13 mouse cellular contexts compared by ENCODE assay signal in genomic region chr5:114157236-114157635, GRCm38 (mm10).
"Had no signal": no experiment of that assay in that cellular context is flagged by ENCODE, and none has a peak within 500 bp of the region (broad histone marks: within the 10 kb centered on the region; RNA-seq: fewer than 3 reads in every experiment).

No protein-coding gene starts in this region.

- H3K9me3 ChIP-seq: limb, embryonic 12.5 days; liver, embryonic 13.5 days; midbrain, embryonic 10.5 days had no signal

- H3K4me2 ChIP-seq: limb, embryonic 12.5 days; liver, embryonic 13.5 days had no signal

- H3K27ac ChIP-seq: kidney, postnatal 0 days; limb, embryonic 12.5 days; liver, embryonic 13.5 days; midbrain, embryonic 10.5 days had no signal

- H3K36me3 ChIP-seq: limb, embryonic 12.5 days; liver, embryonic 13.5 days; midbrain, embryonic 10.5 days had no signal

- ATAC-seq: midbrain, embryonic 16.5 days had no signal

- DNase-seq: kidney, adult 9 months; kidney, postnatal 36 days; layer of hippocampus, adult 9-11 months; layer of hippocampus, postnatal 36 days; liver, embryonic 13.5 days; lung, adult 18-20 months; spleen, adult 18-20 months; thymus, adult 18-20 months; thymus, postnatal 14 days had no signal

- H3K4me3 ChIP-seq: limb, embryonic 12.5 days; liver, embryonic 13.5 days; midbrain, embryonic 10.5 days had no signal

- H3K27me3 ChIP-seq: limb, embryonic 12.5 days; liver, embryonic 13.5 days had no signal

- H3K9ac ChIP-seq: limb, embryonic 12.5 days; liver, embryonic 13.5 days had no signal
